Mouse (Mus musculus) hindbrain, embryonic 16.5 days (tissue): ENCODE measurements around the gene Prr22. TPM values are rescaled to one million over a fixed set of nuclear protein-coding genes. Genes with fewer than 3 reads are reported as not detected.

Experiments
- ATAC-seq: fragments of 200-750 bp; cut with Nextera tagmentation; 2 replicates; pipeline ENCODE4 v1.8.0; 2017; ENCODE audit warnings: moderate TSS enrichment, moderate library complexity
- H3K27ac ChIP-seq: fragments of 300-500 bp; sonication (generic); 2 replicates; pipeline ENCODE4 v1.5.1; 2014; ENCODE audit warnings: low read depth, mild to moderate bottlenecking, control low read depth, low read length, moderate library complexity
- H3K27me3 ChIP-seq: fragments of 300-500 bp; sonication (generic); replicated peaks from 2 replicates; pipeline ENCODE4 v1.6.1; 2014; ENCODE audit warnings: low read length; ENCODE audit not compliant: control insufficient read depth, insufficient read depth
- H3K36me3 ChIP-seq: fragments of 300-500 bp; sonication (generic); 2 replicates; pipeline ENCODE4 v1.6.1; 2014; ENCODE audit warnings: mild to moderate bottlenecking, low read length, moderate library complexity, mixed read lengths; ENCODE audit not compliant: control insufficient read depth, insufficient read depth
- H3K4me1 ChIP-seq: fragments of 300-500 bp; sonication (generic); 2 replicates; pipeline ENCODE4 v1.6.1; 2014; ENCODE audit warnings: low read depth, low read length; ENCODE audit not compliant: control insufficient read depth, insufficient read depth
- H3K4me2 ChIP-seq: fragments of 300-500 bp; sonication (generic); 2 replicates; pipeline ENCODE4 v1.6.1; 2014; ENCODE audit warnings: mild to moderate bottlenecking, low read length, control low read depth, moderate library complexity
- H3K4me3 ChIP-seq: fragments of 300-500 bp; sonication (generic); 2 replicates; pipeline ENCODE4 v1.5.1; 2014; ENCODE audit warnings: mild to moderate bottlenecking, low read length, control low read depth, moderate library complexity
- H3K9ac ChIP-seq: fragments of 300-500 bp; sonication (generic); 2 replicates; pipeline ENCODE4 v1.6.1; 2014; ENCODE audit warnings: low read depth, mild to moderate bottlenecking, control low read depth, low read length, moderate library complexity
- H3K9me3 ChIP-seq: fragments of 300-500 bp; sonication (generic); 2 replicates; pipeline ENCODE4 v1.6.1; 2014; ENCODE audit warnings: mild to moderate bottlenecking, low read length, moderate library complexity; ENCODE audit not compliant: control insufficient read depth
- WGBS: fragments of 180-500 bp; shearing (Covaris S2); extraction: QIAGEN DNeasy Blood & Tissue Kit; methylation state at CpG from one replicate; pipeline ENCODE4 v1.1.7; 2014; 5-methylcytosine and 5-hydroxymethylcytosine counted together
- polyA plus RNA-seq: library from polyadenylated mRNA; unstranded; fragments of >200 nt; fragmentation: Nextera tagmentation; extraction: Ambion mirVana; gene quantifications from 2 replicates; pipeline ENCODE4 v1.2.1, GENCODE M21; 2015

The Prr22 gene
- polyA plus RNA-seq, 1 experiment from 2014 or later, result 0.60 TPM

DNA sequence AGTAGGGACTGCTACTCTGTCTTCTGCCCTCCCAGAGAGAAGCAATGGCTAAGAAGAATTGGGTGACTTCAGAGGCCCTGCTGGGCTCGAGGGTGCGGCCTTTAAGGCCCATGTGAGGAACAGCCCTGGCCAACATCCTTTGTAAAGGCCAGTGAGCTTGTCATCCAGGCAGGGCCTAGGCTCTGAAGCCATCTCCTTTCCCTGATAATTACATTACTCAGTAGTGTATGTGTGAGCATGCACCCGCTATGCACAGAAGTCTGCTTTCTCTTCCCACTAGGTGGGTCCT lies 45.0 kb downstream of the Prr22 start:
- 43% methylated on average over 3 of the region's 3 CpGs for WGBS
- H3K9ac ChIP-seq, result no peak overlapping the region
- H3K36me3 ChIP-seq, result no peaks in the 10 kb centered on the region
- 0 out of 2 replicates have a peak overlapping the region, but pooled peaks have one; percentile 50 for H3K4me2 ChIP-seq
- H3K4me1 ChIP-seq, result peaks cover 23% of the 10 kb centered on the region
- no peaks in the 10 kb centered on the region for H3K9me3 ChIP-seq
- H3K27ac ChIP-seq, result peak overlapping the region; percentile 65
- H3K27me3 ChIP-seq, result no peaks in the 10 kb centered on the region
- no peak overlapping the region for H3K4me3 ChIP-seq
- 0 out of 2 replicates have a peak, but pooled peaks have one; percentile 0 for ATAC-seq

DNA sequence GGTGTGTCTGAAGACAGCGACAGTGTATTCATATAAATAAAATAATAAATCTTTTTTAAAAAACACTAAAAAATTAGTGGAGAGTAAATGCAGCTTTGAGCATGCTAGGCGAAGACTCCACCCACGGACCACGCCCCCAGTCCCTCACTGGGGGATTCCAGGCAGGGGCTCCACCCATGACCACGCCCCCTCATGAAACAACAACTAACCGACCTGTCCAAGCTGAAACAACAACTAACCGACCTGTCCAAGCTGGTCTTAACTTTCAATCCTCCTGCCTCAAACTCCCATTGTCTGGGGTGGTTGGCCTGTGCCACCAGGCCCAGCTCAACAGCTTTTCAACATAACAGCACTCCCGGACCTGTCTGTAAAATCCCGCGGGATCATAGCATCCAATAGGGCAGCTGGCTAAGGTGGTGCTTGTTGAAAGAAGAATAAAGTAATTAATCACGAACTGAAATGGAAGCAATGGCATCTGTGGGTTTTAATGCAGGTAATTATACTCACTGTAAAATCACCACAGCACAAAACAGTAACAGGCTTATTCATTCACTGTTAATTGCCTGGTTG lies 48.1 kb downstream of the Prr22 start:
- Histone ChIP-seq H3K9ac (no peak overlapping the region), H3K9me3 (no peaks in the 10 kb centered on the region), H3K4me1 (peaks cover 15% of the 10 kb centered on the region), H3K36me3 (no peaks in the 10 kb centered on the region), H3K4me2 (0 out of 2 replicates have a peak overlapping the region, but pooled peaks have one; percentile 10), H3K27ac (no peak overlapping the region), H3K27me3 (no peaks in the 10 kb centered on the region), H3K4me3 (no peak overlapping the region)
- no peak for ATAC-seq
- 37% methylated on average over 11 of the region's 11 CpGs for WGBS

DNA sequence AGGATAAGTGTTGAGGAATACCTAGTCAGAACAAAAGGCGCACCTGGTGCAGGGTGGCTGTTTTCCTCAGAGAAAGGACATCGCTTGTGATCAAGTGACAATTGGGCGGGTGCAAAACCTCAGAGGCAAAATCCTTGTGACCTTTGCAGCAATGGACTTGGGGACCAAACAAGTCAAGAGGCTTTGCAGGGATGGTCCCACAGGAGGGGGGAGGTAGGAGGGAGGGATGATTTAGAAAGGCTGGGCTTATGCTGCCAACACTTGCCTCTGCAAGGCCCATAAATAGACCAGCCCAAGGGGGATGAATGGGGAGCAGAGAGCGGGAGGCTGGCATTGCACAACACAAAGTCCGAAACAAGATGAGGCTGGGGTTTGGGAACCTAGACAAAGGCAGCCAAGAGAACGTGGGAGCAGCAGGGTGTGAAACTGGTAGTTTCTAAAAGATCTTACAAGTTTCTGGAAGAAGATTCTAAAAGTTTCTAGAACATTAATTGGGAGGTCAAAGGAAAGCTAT lies 49.0 kb downstream of the Prr22 start:
- Histone ChIP-seq H3K4me2 (no peak overlapping the region), H3K27me3 (no peaks in the 10 kb centered on the region), H3K9me3 (no peaks in the 10 kb centered on the region), H3K9ac (no peak overlapping the region), H3K4me3 (no peak overlapping the region), H3K27ac (no peak overlapping the region; the same call in 1 of the 2 replicates), H3K36me3 (no peaks in the 10 kb centered on the region), H3K4me1 (peaks cover 12% of the 10 kb centered on the region)
- WGBS, result 64% methylated on average over 6 of the region's 6 CpGs
- ATAC-seq, result no peak

DNA sequence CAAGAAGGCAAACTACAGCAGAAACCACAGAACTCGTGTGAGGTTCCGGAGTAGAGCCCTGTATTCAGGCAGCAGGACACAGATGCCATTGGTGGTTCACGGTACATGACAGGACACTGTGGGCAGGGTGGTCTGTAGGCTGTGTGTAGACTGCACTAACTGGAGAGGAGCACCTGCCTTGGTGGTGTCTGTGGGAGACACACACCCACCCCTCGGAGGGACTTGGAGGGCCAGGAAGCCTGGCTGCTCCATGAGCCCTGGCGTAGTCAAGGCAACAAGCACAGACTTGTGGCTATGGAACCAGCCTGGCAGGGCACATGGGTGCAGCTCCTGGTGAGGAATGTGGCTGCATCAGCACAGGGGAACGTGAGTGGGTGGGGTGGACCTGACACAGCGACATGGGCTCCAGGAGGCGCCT lies 49.7 kb downstream of the Prr22 start:
- ATAC-seq, result peak; percentile 75
- Histone ChIP-seq H3K36me3 (no peaks in the 10 kb centered on the region), H3K27me3 (no peaks in the 10 kb centered on the region), H3K4me2 (no peak overlapping the region), H3K9me3 (no peaks in the 10 kb centered on the region), H3K9ac (no peak overlapping the region), H3K4me3 (no peak overlapping the region), H3K27ac (peak overlapping the region; percentile 70; the same call in 1 of the 2 replicates), H3K4me1 (peaks cover 8% of the 10 kb centered on the region)
- 64% methylated on average over 8 of the region's 8 CpGs for WGBS

Other genes with a start within 250 kb of the Prr22 start
- 0.95 and 1.1 TPM in 2 replicates for gene Gm20219, start 215.9 kb upstream of the Prr22 start, polyA plus RNA-seq
- gene Safb2, start 185.7 kb upstream of the Prr22 start, polyA plus RNA-seq, result 56.7 and 66.1 TPM in 2 replicates
- gene Safb, start 185.4 kb upstream of the Prr22 start, polyA plus RNA-seq, result 95.5 and 109 TPM in 2 replicates
- gene 2410015M20Rik, start 160.5 kb upstream of the Prr22 start, polyA plus RNA-seq, result 186 and 221 TPM in 2 replicates
- 823 and 876 TPM in 2 replicates for gene Rpl36, start 156.8 kb upstream of the Prr22 start, polyA plus RNA-seq
- gene Lonp1, start 143.4 kb upstream of the Prr22 start, polyA plus RNA-seq, result 45.4 and 45.7 TPM in 2 replicates
- gene Catsperd, start 142.1 kb upstream of the Prr22 start, polyA plus RNA-seq, result 1.6 and 1.7 TPM in 2 replicates
- 100 and 110 TPM in 2 replicates for gene Ranbp3, start 97.0 kb upstream of the Prr22 start, polyA plus RNA-seq
- gene Ndufa11, start 52.5 kb upstream of the Prr22 start, polyA plus RNA-seq, result 565 and 621 TPM in 2 replicates
- gene Vmac, start 52.2 kb upstream of the Prr22 start, polyA plus RNA-seq, result 15.1 and 16.6 TPM in 2 replicates
- gene Nrtn, start 12.7 kb upstream of the Prr22 start, polyA plus RNA-seq, result 2.4 and 2.5 TPM in 2 replicates
- gene Dus3l, start 5.5 kb upstream of the Prr22 start, polyA plus RNA-seq, result 97.3 and 99.9 TPM in 2 replicates
- 4.9 and 6.5 TPM in 2 replicates for gene Rfx2, start 60.8 kb downstream of the Prr22 start, polyA plus RNA-seq
- gene Acsbg2, start 104.2 kb downstream of the Prr22 start, polyA plus RNA-seq, result not detected in 2 replicates
- gene 1700061G19Rik, start 105.2 kb downstream of the Prr22 start, polyA plus RNA-seq, result 0.29 and 0.50 TPM in 2 replicates
- gene Mllt1, start 165.2 kb downstream of the Prr22 start, polyA plus RNA-seq, result 58.2 and 82.3 TPM in 2 replicates
- gene Acer1, start 211.9 kb downstream of the Prr22 start, polyA plus RNA-seq, result not detected in 2 replicates
- 162 and 168 TPM in 2 replicates for gene Clpp, start 220.1 kb downstream of the Prr22 start, polyA plus RNA-seq
- 57.8 and 64.4 TPM in 2 replicates for gene Alkbh7, start 227.1 kb downstream of the Prr22 start, polyA plus RNA-seq
- gene Pspn, start 229.8 kb downstream of the Prr22 start, polyA plus RNA-seq, result 0.64 TPM in 1 of 2 replicates, not detected in the other
- gene Gtf2f1, start 241.0 kb downstream of the Prr22 start, polyA plus RNA-seq, result 60.2 and 68.0 TPM in 2 replicates
- gene Gm17949, start 241.2 kb downstream of the Prr22 start, polyA plus RNA-seq, result 0.31 and 0.51 TPM in 2 replicates